Mouse (Mus musculus) olfactory bulb, adult 2 months (tissue): Measurements from ENCODE around the gene Slc9a2.

Experiments
- CTCF ChIP-seq: fragments of 200-500 bp; IDR thresholded peaks from 2 replicates; pipeline ENCODE4 v1.5.1; 2012; ENCODE audit warnings: low read depth, mild to moderate bottlenecking, low read length, moderate library complexity; ENCODE audit not compliant: insufficient read depth
- POLR2A ChIP-seq: fragments of 200-500 bp; IDR thresholded peaks from 2 replicates; pipeline ENCODE4 v1.6.1; 2012; ENCODE audit warnings: mild to moderate bottlenecking, low read depth, low read length, moderate library complexity; ENCODE audit not compliant: insufficient read depth

GRCm38 (mm10) chr1:40802759-40803158 lies 122.4 kb downstream of the Slc9a2 start:
- TF ChIP-seq CTCF (no peak), POLR2A (no peak)
